Mouse (Mus musculus): Measurements from ENCODE around the gene Usp26. TPM values are rescaled to one million over a fixed set of nuclear protein-coding genes. Genes with fewer than 3 reads are reported as not detected.

Gene Usp26
- total RNA-seq (2021), result not detected
- long read RNA-seq, experiment 1, result 0 reads
- long read RNA-seq, experiment 2, result 0 reads

GRCm38 (mm10) chrX:51801133-51801532 lies at the start of gene Usp26:
Usp26 (minus strand) TSS chrX:51801233.
- no peak for DNase-seq (ENCODE audit: low spot score in 2 of 2)

- DNase-seq (ENCODE audit: low spot score in 2 of 2), result no peak
Measured at GRCm38 (mm10) chrX:51814466-51815247, 13.6 kb upstream of the Usp26 start.

GRCm38 (mm10) chrX:51767457-51767856 lies 33.6 kb downstream of the Usp26 start:
- peak in 1 of 2 experiments; percentile 1 for DNase-seq (ENCODE audit: low spot score in 2 of 2)

- DNase-seq (ENCODE audit: low spot score in 2 of 2), result peak; percentile 45 to 51
Measured at GRCm38 (mm10) chrX:51736450-51736849, 64.6 kb downstream of the Usp26 start.

- DNase-seq (ENCODE audit: low spot score in 2 of 2), result no peak
Measured at GRCm38 (mm10) chrX:51714086-51714745, 86.8 kb downstream of the Usp26 start.

- DNase-seq (ENCODE audit: low spot score in 2 of 2), result no peak
Measured at GRCm38 (mm10) chrX:51712996-51713395, 88.0 kb downstream of the Usp26 start.

Other genes with a start within 250 kb of the Usp26 start
- 10 to 100 TPM; 42.6 to 44.2 TPM for gene Hs6st2, start 119.4 kb downstream of the Usp26 start, total RNA-seq (2021)
- gene 1700080O16Rik, start 171.5 kb upstream of the Usp26 start, total RNA-seq (2021), result not detected

Data from left cerebral cortex, adult 18-20 months (tissue).